Mouse (Mus musculus) R1 (cell line): Measurements from ENCODE around the gene Col25a1.

Source experiments
- DNase-seq: peaks from one replicate; pipeline ENCODE4 v3.0.0-alpha.2; 2018; ENCODE audit warnings: low read depth, low spot score

Gene Col25a1

GRCm38 (mm10) chr3:130374620-130375341 is 243.5 kb downstream of the Col25a1 start:
- DNase-seq = no peak

- no peak for DNase-seq
Observed at GRCm38 (mm10) chr3:130377786-130378185, 246.5 kb downstream of the Col25a1 start.

GRCm38 (mm10) chr3:130378626-130379025 is 247.3 kb downstream of the Col25a1 start:
- DNase-seq = no peak

- DNase-seq = no peak
Observed at GRCm38 (mm10) chr3:130380299-130380845, 249.1 kb downstream of the Col25a1 start.

DNA sequence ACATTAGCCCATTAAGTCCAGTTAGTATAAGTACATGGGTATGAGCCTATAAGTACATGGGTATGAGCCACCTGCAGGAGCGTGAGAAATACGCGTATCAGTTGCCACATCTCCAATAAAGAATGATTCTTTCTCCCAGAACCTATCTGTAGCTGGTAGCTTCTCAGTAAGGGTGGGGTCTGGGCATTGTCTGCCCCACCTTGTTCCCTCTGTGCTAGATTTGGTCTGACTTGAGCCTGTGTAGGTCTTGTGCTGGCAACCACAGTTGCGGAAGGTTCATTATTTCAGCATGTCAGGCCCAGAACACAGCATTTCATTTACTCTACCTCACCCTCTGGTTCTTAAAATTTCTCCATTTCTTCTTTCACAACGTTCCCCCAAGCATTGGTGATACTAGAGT is 250.4 kb downstream of the Col25a1 start:
- DNase-seq = no peak

- no peak for DNase-seq
Observed at GRCm38 (mm10) chr3:130385856-130386255, 254.6 kb downstream of the Col25a1 start.

DNA sequence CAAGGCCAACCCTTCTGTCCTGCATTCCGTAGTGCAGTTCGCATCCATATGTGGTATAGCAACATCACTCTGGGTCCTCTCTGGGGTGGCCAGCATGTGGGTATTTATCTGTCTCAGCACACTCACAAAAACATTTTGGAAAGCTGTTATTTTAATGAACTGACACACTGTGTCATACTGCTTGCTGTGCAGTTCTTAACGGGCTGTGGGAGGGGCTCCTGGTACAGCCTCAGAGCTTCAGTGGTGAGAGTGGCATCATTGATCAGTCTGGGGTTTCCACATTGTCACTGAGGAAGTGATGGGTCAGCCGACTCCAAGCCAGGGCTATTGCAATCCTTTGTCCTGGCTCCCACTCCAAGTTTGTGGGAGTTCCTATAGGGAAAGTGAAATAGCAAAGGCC is 255.9 kb downstream of the Col25a1 start:
- DNase-seq = no peak

GRCm38 (mm10) chr3:130389261-130389975 is 258.1 kb downstream of the Col25a1 start:
- no peak for DNase-seq

GRCm38 (mm10) chr3:130396636-130397035 is 265.3 kb downstream of the Col25a1 start:
- DNase-seq = no peak

- DNase-seq = no peak
Observed at GRCm38 (mm10) chr3:130400716-130401559, 269.6 kb downstream of the Col25a1 start.

DNA sequence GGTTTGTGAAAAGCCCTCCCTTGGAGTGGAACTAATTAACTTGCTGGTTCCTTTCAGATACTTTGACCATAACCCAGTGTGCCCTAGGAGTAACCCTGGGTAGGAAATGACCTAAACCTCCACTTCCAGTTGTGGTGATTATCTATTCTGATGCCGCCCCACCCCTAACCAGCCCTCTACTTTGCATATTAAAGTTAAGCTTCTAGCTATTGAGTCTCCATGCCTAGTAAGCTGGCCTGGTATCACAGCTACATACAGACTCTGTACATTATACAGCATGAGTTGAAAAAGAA is 270.2 kb downstream of the Col25a1 start:
- no peak for DNase-seq

- no peak for DNase-seq
Observed at GRCm38 (mm10) chr3:130404525-130405409, 273.5 kb downstream of the Col25a1 start.

GRCm38 (mm10) chr3:130407201-130407600 is 275.9 kb downstream of the Col25a1 start:
- DNase-seq = no peak

- no peak for DNase-seq
Observed at GRCm38 (mm10) chr3:130413239-130413638, 281.9 kb downstream of the Col25a1 start.

GRCm38 (mm10) chr3:130418951-130419350 is 287.6 kb downstream of the Col25a1 start:
- no peak for DNase-seq

GRCm38 (mm10) chr3:130428796-130429195 is 297.5 kb downstream of the Col25a1 start:
- DNase-seq = no peak

GRCm38 (mm10) chr3:130430052-130430451 is 298.8 kb downstream of the Col25a1 start:
- DNase-seq = no peak

GRCm38 (mm10) chr3:130432818-130433217 is 301.5 kb downstream of the Col25a1 start:
- DNase-seq = no peak

DNA sequence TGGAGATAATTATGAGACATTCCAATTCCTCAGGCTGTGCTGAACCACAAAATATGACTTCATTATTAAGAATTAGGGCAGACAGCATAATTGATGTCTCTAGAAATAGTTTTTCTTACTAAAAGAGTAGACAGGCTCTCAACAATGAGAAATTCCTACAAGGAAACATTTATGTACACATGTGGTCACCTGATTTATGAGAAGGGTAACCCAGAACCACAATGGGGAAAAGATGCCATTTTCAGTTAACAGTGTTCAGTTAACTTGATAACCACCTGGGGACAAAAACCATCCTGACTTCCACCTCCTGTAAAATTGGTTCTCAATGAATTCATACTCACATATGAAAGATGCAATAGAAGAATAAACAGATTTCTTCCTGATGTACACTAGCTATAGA is 305.7 kb downstream of the Col25a1 start:
- DNase-seq = no peak

GRCm38 (mm10) chr3:130439767-130440166 is 308.5 kb downstream of the Col25a1 start:
- DNase-seq = no peak

DNA sequence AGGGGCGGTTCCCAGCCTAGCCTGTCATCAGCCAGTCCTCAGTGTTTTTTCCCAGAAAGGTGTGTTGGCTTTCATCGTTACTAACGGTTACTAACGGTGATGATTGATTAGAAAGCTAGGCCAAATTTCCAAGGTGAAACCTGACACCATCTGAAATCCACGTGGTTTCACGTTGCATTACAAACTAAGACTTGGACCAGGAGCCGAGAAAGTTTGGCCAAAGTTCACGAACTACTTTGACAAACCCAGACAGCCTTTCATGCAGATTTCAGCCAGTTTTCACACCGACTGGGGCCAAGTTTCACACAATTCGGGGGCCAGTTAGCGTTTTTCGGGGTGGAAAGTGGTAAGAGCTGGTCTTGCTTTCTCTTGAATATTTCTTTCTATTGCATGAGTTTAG is 309.4 kb downstream of the Col25a1 start:
- peak; percentile 3 for DNase-seq
